Comparison of ENCODE assay signal across 8 mouse cellular contexts in the genomic region with DNA sequence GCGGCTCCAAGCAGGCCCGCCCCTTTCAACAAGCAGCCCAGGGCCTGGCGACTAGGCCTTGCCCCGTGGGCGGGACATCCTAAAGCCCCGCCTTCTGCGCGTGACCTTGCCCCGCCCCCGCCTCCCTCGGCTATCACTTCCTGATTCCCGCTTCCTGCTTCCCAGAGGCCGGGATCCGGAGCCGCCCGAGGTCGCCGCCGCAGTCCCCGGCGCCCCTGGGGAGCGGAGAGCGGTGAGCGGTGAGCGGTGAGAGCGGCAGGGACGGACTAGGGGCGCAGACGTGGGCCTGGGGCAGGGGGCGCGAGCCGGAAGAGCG. TPM values are rescaled to one million over a fixed set of nuclear protein-coding genes. Genes with fewer than 3 reads are reported as not detected.
DNase-seq lines count a peak whose midpoint lies in the region; ATAC-seq and TF ChIP-seq lines count a peak whose summit lies in the region.

A gene (plus strand): TSS at position 129 of the 316 bp plus-strand sequence.

- TF ChIP-seq CTCF in midbrain, postnatal 0 days (IDR thresholded peaks at IDR 0.05): no peak

- H3K36me3 ChIP-seq in embryonic facial prominence, embryonic 14.5 days (ENCODE audit: control insufficient read depth, insufficient read depth, low read length): peaks cover 33% of the 10 kb centered on the region
- H3K36me3 ChIP-seq in limb, embryonic 14.5 days (ENCODE audit: control insufficient read depth, insufficient read depth, low read length): peaks cover 25% of the 10 kb centered on the region
- peaks cover 21% of the 10 kb centered on the region for H3K36me3 ChIP-seq in midbrain, postnatal 0 days (ENCODE audit: insufficient read depth, low read length)

- no peaks in the 10 kb centered on the region for H3K27me3 ChIP-seq in embryonic facial prominence, embryonic 14.5 days (replicated peaks; ENCODE audit: control insufficient read depth, insufficient read depth, low read length)
- no peaks in the 10 kb centered on the region for H3K27me3 ChIP-seq in limb, embryonic 14.5 days (ENCODE audit: control insufficient read depth, insufficient read depth, low read length)
- no peaks in the 10 kb centered on the region for H3K27me3 ChIP-seq in midbrain, postnatal 0 days (ENCODE audit: insufficient read depth, low read length)

- H3K9ac ChIP-seq in embryonic facial prominence, embryonic 14.5 days (ENCODE audit: low read depth, low read length): peak within 1 kb of the TSS; percentile 90
- peak within 1 kb of the TSS; percentile 82 for H3K9ac ChIP-seq in limb, embryonic 14.5 days (ENCODE audit: low read depth, low read length, severe bottlenecking)
- peak within 1 kb of the TSS; percentile 94 for H3K9ac ChIP-seq in midbrain, postnatal 0 days (replicated peaks; ENCODE audit: low read length, poor library complexity, severe bottlenecking)

- peak within 1 kb of the TSS; percentile 59 for H3K27ac ChIP-seq in embryonic facial prominence, embryonic 14.5 days (replicated peaks; ENCODE audit: low read depth, low read length)
- 0 out of 2 replicates have a peak within 1 kb of the TSS, but pooled peaks have one; percentile 48 for H3K27ac ChIP-seq in limb, embryonic 14.5 days (replicated peaks; ENCODE audit: low read depth, low read length)
- H3K27ac ChIP-seq in midbrain, postnatal 0 days (ENCODE audit: low read depth, low read length): peak within 1 kb of the TSS; percentile 69

- peak within 1 kb of the TSS; percentile 87 for H3K4me3 ChIP-seq in embryonic facial prominence, embryonic 14.5 days (ENCODE audit: low read depth, low read length)
- peak within 1 kb of the TSS; percentile 89 for H3K4me3 ChIP-seq in limb, embryonic 14.5 days (replicated peaks; ENCODE audit: low read length)
- peak within 1 kb of the TSS; percentile 88 for H3K4me3 ChIP-seq in midbrain, postnatal 0 days (ENCODE audit: low read depth, low read length)

- 0 out of 2 replicates have a peak, but pooled peaks have one; percentile 46 for TF ChIP-seq POLR2A in limb, embryonic 14.5 days (IDR thresholded peaks at IDR 0.05; ENCODE audit: borderline replicate concordance, extremely low read depth, insufficient read depth, insufficient read length)

- no peaks in the 10 kb centered on the region for H3K9me3 ChIP-seq in embryonic facial prominence, embryonic 14.5 days (ENCODE audit: control insufficient read depth, low read length)
- H3K9me3 ChIP-seq in limb, embryonic 14.5 days (ENCODE audit: control insufficient read depth, low read length): no peaks in the 10 kb centered on the region
- H3K9me3 ChIP-seq in midbrain, postnatal 0 days (ENCODE audit: low read length): no peaks in the 10 kb centered on the region

- peak; percentile 97 for ATAC-seq in embryonic facial prominence, embryonic 14.5 days (ENCODE audit: low read depth)
- ATAC-seq in limb, embryonic 14.5 days (ENCODE audit: low FRiP score, low read depth): peak; percentile 96
- ATAC-seq in midbrain, postnatal 0 days (ENCODE audit: low FRiP score): peak; percentile 87

- peaks cover 11% of the 10 kb centered on the region; the same call in 1 of the 2 replicates for H3K4me1 ChIP-seq in embryonic facial prominence, embryonic 14.5 days (ENCODE audit: control insufficient read depth, insufficient read depth, low read length)
- H3K4me1 ChIP-seq in limb, embryonic 14.5 days (ENCODE audit: control insufficient read depth, insufficient read depth, low read length): peaks cover 12% of the 10 kb centered on the region
- peaks cover 7% of the 10 kb centered on the region; the same call in 1 of the 2 replicates for H3K4me1 ChIP-seq in midbrain, postnatal 0 days (ENCODE audit: insufficient read depth, low read length)

- DNase-seq in 3T3-L1 (ENCODE audit: low read depth, low spot score): peak; percentile 95
- peak; percentile 94 to 97 for DNase-seq in adrenal gland, postnatal 4 days (ENCODE audit: low spot score in 2 of 2)
- DNase-seq in embryonic facial prominence, embryonic 14.5 days (ENCODE audit: low spot score): peak; percentile 96
- DNase-seq in heart, adult 8-10 months (ENCODE audit: low spot score): peak; percentile 97
- DNase-seq in kidney, adult 9 months: peak; percentile 98
- DNase-seq in limb, embryonic 14.5 days (ENCODE audit: low spot score): peak; percentile 95
- peak; percentile 92 for DNase-seq in midbrain, postnatal 0 days (ENCODE audit: low spot score)
- DNase-seq in spleen, postnatal 14 days (ENCODE audit: low spot score in 2 of 2): peak; percentile 87 to 93

- peak within 1 kb of the TSS; percentile 75 for H3K4me2 ChIP-seq in embryonic facial prominence, embryonic 14.5 days (ENCODE audit: low read depth, low read length)
- H3K4me2 ChIP-seq in limb, embryonic 14.5 days (replicated peaks; ENCODE audit: low read depth, low read length, severe bottlenecking): peak within 1 kb of the TSS; percentile 89
- H3K4me2 ChIP-seq in midbrain, postnatal 0 days (ENCODE audit: low read depth, low read length, poor library complexity, severe bottlenecking): peak within 1 kb of the TSS; percentile 91

- WGBS in embryonic facial prominence, embryonic 14.5 days: 0% methylated on average over 15 of the region's 33 CpGs
- WGBS in limb, embryonic 14.5 days: 1% methylated on average over 17 of the region's 33 CpGs
- 1% methylated on average over 30 of the region's 33 CpGs for WGBS in midbrain, postnatal 0 days

RNA-seq across cellular contexts. Expression of the gene that starts here (rescaled TPM):
- total RNA-seq in adrenal gland, postnatal 4 days (2021): 100 to 1,000 TPM; 192 to 203 TPM
- polyA plus RNA-seq in embryonic facial prominence, embryonic 14.5 days (2014; fragmentation: Nextera tagmentation; extraction: Ambion mirVana): 139 and 162 TPM in 2 replicates
- total RNA-seq in heart, adult 8-10 months (2022): 10 to 100 TPM; 34.9 to 55.9 (median 42.8) TPM
- polyA plus RNA-seq in limb, embryonic 14.5 days (2012; rRNA removed): 229 and 261 TPM in 2 replicates
- polyA plus RNA-seq in limb, embryonic 14.5 days (2014; fragmentation: Nextera tagmentation; extraction: Ambion mirVana): 148 and 153 TPM in 2 replicates
- 96.1 and 116 TPM in 2 replicates for total RNA-seq in midbrain, postnatal 0 days (2014; rRNA removed)
- 95.2 and 104 TPM in 2 replicates for polyA plus RNA-seq in midbrain, postnatal 0 days (2015; fragmentation: Nextera tagmentation; extraction: Ambion mirVana)

Comparison
In these comparisons a context has a peak if more than half of its experiments do, and no peak if none do; other contexts are left out.
1. Peak in every context shown above with its lines: DNase-seq, ATAC-seq, H3K4me3 ChIP-seq and H3K27ac ChIP-seq.